Mouse (Mus musculus) heart, adult 2 months (tissue): ENCODE results near the gene Hcls1.

Source experiments
- CTCF ChIP-seq: fragments of 200-600 bp; IDR thresholded peaks from 2 replicates; pipeline ENCODE4 v1.8.1; 2022; ENCODE audit warnings: antibody characterized with exemption, mild to moderate bottlenecking, moderate library complexity
- EP300 ChIP-seq: fragments of 200-500 bp; IDR thresholded peaks from 2 replicates; pipeline ENCODE4 v1.6.1; 2011; ENCODE audit warnings: low read depth, low read length, control low read depth; ENCODE audit not compliant: insufficient read depth
- POLR2A ChIP-seq: fragments of 200-500 bp; IDR thresholded peaks from 2 replicates; pipeline ENCODE4 v1.6.1; 2011; ENCODE audit warnings: mild to moderate bottlenecking, low read depth, low read length, control low read depth; ENCODE audit not compliant: insufficient read depth

DNA sequence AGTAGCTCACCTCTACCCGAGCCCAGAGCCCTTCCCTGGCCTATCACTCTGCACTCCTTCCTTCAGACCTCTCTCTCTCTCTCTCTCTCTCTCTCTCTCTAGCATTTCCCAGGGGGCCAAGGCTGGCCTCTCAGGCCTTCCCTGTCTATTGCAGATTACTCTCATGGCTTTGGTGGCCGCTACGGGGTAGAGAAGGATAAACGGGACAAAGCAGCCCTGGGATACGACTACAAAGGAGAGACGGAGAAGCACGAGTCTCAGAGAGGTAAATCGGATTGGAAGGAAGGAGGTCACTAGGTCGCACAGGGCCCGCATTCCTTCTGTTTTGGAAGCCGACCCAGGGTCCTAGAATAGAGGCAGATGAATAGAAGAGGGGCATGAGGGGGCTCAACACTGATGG is 20.3 kb downstream of the Hcls1 start:
- TF ChIP-seq EP300: no peak
- no peak for TF ChIP-seq POLR2A
- no peak for TF ChIP-seq CTCF
